Mouse (Mus musculus) embryonic facial prominence, embryonic 11.5 days (tissue): ENCODE measurements around the gene Stk10. TPM values are rescaled to one million over a fixed set of nuclear protein-coding genes. Genes with fewer than 3 reads are reported as not detected.
"Not testable (repeated sequence)": the region's sequence is repeated elsewhere in the genome, so short reads cannot be mapped to it uniquely, and the experiment has no call there.

ENCODE experiments used
- ATAC-seq: fragments of 200-750 bp; cut with Nextera tagmentation; replicated peaks from 2 replicates; pipeline ENCODE4 v1.8.0; 2017; ENCODE audit warnings: low read depth; ENCODE audit not compliant: insufficient number of reproducible peaks, low FRiP score, low TSS enrichment
- DNase-seq: peaks from one replicate; pipeline ENCODE4 v3.0.0-alpha.2; 2015; ENCODE audit warnings: low spot score
- H3K27ac ChIP-seq: fragments of 300-500 bp; sonication (generic); replicated peaks from 2 replicates; pipeline ENCODE4 v1.5.1; 2014; ENCODE audit warnings: mild to moderate bottlenecking, low read depth, low read length, control low read depth
- H3K27me3 ChIP-seq: fragments of 300-500 bp; sonication (generic); 2 replicates; pipeline ENCODE4 v1.6.1; 2014; ENCODE audit warnings: mild to moderate bottlenecking, low read length, moderate library complexity, mixed read lengths; ENCODE audit not compliant: control insufficient read depth, insufficient read depth
- H3K36me3 ChIP-seq: fragments of 300-500 bp; sonication (generic); replicated peaks from 2 replicates; pipeline ENCODE4 v1.6.1; 2014; ENCODE audit warnings: low read depth, mild to moderate bottlenecking, low read length, moderate library complexity, mixed read lengths; ENCODE audit not compliant: control insufficient read depth, insufficient read depth
- H3K4me1 ChIP-seq: fragments of 300-500 bp; sonication (generic); 2 replicates; pipeline ENCODE4 v1.6.1; 2014; ENCODE audit warnings: low read length, mixed read lengths; ENCODE audit not compliant: control insufficient read depth, insufficient read depth
- H3K4me2 ChIP-seq: fragments of 300-500 bp; sonication (generic); 2 replicates; pipeline ENCODE4 v1.6.1; 2014; ENCODE audit warnings: low read depth, mild to moderate bottlenecking, control low read depth, low read length, moderate library complexity
- H3K4me3 ChIP-seq: fragments of 300-500 bp; sonication (generic); 2 replicates; pipeline ENCODE4 v1.5.1; 2014; ENCODE audit warnings: low read depth, low read length, control low read depth
- H3K9ac ChIP-seq: fragments of 300-500 bp; sonication (generic); replicated peaks from 2 replicates; pipeline ENCODE4 v1.6.1; 2014; ENCODE audit warnings: mild to moderate bottlenecking, control low read depth, low read length
- H3K9me3 ChIP-seq: fragments of 300-500 bp; sonication (generic); replicated peaks from 2 replicates; pipeline ENCODE4 v1.6.1; 2016; ENCODE audit warnings: mild to moderate bottlenecking, low read length, inconsistent platforms, mixed read lengths; ENCODE audit not compliant: control insufficient read depth
- WGBS: fragments of 180-500 bp; shearing (Covaris S2); extraction: QIAGEN DNeasy Blood & Tissue Kit; methylation state at CpG from one replicate; pipeline ENCODE4 v1.1.7; 2014; 5-methylcytosine and 5-hydroxymethylcytosine counted together
- polyA plus RNA-seq: library from polyadenylated mRNA; unstranded; fragments of >200 nt; fragmentation: Nextera tagmentation; extraction: Ambion mirVana; gene quantifications from 2 replicates; pipeline ENCODE4 v1.2.1, GENCODE M21; 2014

Gene Stk10
- polyA plus RNA-seq, 1 experiment from 2014 or later = 1.4 TPM

DNA sequence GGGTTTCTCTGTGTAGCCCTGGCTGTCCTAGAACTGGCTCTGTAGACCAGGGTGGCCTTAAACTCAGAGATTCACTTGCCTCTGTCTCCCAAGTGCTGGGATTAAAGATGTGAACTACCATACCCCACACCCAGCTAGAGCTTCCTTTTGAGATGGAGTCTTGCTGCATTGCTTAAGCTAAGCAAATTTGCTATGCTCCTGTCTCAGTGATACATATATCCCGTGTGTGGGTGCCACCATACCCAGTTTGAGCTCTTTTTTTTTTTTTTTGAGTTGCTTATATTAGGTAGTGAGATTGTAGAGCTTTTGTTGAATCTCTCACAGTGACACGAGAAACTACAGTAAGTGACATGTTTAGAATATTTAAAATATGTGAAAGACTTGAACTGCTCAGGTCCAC is 37.8 kb upstream of the Stk10 start:
- Histone ChIP-seq H3K9ac (no peak overlapping the region), H3K4me1 (no peaks in the 10 kb centered on the region), H3K4me2 (no peak overlapping the region), H3K36me3 (no peaks in the 10 kb centered on the region), H3K27ac (no peak overlapping the region), H3K9me3 (no peaks in the 10 kb centered on the region), H3K27me3 (no peaks in the 10 kb centered on the region), H3K4me3 (no peak overlapping the region)
- WGBS = 78% methylated on average over 2 of the region's 2 CpGs
- DNase-seq (no peak), ATAC-seq (no peak)

DNA sequence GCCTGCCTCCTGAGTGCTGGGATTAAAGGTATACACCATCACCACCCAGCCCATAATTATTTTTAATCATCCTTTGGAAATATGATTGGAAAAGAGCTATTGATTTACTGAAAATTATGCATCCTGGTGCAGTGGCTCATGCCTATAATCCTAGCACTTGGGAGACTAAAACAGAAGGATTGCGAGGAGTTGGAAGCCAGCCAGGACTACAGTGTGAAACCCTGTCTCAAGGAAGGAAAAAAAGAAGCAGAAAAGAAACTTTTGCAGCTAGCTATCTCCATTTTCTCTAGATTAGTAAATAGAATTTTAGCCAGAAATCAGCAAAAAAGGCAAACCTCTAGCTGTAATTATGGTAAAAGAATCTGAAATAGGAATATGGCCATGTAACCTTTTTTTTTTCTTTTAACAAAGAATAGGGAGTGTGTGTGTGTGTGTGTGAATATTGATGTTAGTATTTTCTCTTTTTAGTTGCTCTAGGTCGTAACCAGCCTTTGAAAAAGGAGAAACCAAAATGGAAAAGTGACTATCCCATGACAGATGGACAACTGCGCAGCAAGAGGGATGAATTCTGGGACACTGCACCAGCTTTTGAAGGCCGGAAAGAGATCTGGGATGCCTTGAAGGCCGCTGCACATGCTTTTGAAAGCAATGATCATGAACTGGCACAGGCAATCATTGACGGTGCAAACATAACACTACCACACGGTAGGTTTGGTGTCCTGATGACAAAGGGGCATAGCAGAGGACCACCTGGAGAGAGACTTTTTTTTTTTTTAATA is 34.2 kb upstream of the Stk10 start:
- no peaks in the 10 kb centered on the region for H3K36me3 ChIP-seq
- DNase-seq = no peak

DNA sequence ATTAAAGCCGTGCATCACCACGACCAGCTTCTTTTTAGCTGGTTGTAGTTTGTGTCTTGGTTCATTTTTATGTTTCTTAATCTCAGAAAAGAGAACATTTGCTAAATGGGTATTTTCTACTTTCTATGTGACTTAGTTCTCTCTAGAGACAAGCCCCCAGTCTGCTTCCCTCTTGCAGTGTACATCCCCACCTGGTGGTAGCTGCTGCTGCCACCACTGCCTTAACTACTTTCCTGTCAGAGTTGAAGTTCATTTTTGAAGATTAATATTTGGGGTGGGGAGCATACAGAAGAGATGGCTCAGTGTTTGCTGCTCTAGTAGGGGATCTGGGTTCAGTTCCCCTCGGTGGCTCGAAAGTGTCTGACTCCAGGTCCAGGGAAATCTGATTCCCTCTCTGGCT is 33.2 kb upstream of the Stk10 start:
- 94% methylated on average over 4 of the region's 4 CpGs for WGBS
- H3K4me1 ChIP-seq = no peaks in the 10 kb centered on the region
- ATAC-seq = no peak
- no peak overlapping the region for H3K27ac ChIP-seq
- no peak for DNase-seq
- no peaks in the 10 kb centered on the region for H3K9me3 ChIP-seq
- no peak overlapping the region for H3K9ac ChIP-seq
- H3K36me3 ChIP-seq = no peaks in the 10 kb centered on the region
- H3K4me3 ChIP-seq = no peak overlapping the region
- H3K27me3 ChIP-seq = no peaks in the 10 kb centered on the region
- H3K4me2 ChIP-seq = no peak overlapping the region

More for the DNA sequence above, 34.2 kb upstream of the Stk10 start:
- H3K9me3 ChIP-seq = no peaks in the 10 kb centered on the region
- H3K9ac ChIP-seq = no peak overlapping the region
- H3K4me3 ChIP-seq = no peak overlapping the region
- H3K27ac ChIP-seq = no peak overlapping the region
- H3K4me2 ChIP-seq = no peak overlapping the region
- WGBS = 90% methylated on average over 7 of the region's 7 CpGs
- H3K27me3 ChIP-seq = no peaks in the 10 kb centered on the region
- ATAC-seq = no peak
- no peaks in the 10 kb centered on the region for H3K4me1 ChIP-seq

DNA sequence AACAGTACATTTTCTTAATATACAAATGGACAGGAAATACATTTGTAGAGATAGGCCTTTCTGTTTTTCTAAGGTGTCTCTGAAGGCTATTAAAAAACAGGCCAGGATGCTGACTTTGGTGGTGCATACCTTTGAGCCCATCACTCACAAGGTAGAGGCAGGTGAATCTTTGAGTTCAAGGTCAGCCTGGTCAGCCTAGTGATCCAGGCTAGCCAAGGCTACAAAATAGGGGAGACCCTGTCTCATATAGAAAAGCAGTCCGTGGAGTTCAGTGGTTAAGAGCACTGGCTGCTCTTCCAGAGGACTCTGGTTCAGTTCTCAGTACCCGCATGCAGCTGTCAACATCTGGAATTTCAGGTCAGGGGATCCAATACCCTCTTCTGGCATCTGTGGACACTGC is 29.4 kb upstream of the Stk10 start:
- WGBS = 98% methylated on average over 2 of the region's 2 CpGs
- DNase-seq (no peak), ATAC-seq (no peak)
- no peak overlapping the region for H3K27ac ChIP-seq
- H3K4me3 ChIP-seq = no peak overlapping the region
- H3K4me1 ChIP-seq = no peaks in the 10 kb centered on the region
- no peak overlapping the region for H3K9ac ChIP-seq
- H3K36me3 ChIP-seq = no peaks in the 10 kb centered on the region
- no peaks in the 10 kb centered on the region for H3K9me3 ChIP-seq
- no peak overlapping the region for H3K4me2 ChIP-seq
- no peaks in the 10 kb centered on the region for H3K27me3 ChIP-seq

DNA sequence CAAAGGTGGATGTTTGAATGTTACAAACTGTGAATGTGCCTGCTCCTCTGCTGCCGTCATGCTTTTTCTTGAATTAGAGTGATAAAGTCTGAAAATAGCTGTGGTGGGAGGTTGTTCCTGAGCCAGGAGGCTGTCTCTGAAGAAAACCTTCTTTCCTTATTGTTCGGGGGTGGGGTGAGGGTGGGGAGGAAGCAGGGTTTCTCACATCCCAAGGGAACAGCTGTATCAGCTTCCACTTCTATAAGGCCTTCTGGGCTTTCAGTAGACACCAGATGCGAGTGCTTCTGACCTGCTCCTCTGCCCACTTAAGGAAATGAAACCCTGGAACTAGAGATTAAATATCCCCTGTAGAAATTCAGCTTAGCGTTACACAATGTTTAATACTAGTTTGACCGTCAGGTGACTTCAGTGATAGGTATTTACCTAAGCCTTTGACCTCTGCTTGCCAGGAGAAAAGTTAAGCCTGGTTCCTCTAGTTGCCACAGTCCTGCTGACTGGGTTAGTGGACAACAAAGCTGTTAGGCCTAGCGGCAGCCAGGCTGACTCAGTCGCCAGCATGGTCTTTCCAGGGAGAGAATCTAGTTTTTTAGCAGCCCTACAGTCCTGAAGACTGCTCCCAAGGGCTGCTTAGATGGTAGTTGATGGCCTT is 27.9 kb upstream of the Stk10 start:
- DNase-seq (no peak), ATAC-seq (no peak)
- Histone ChIP-seq H3K4me1 (no peaks in the 10 kb centered on the region), H3K9me3 (no peaks in the 10 kb centered on the region), H3K9ac (no peak overlapping the region), H3K4me2 (no peak overlapping the region), H3K27ac (no peak overlapping the region), H3K36me3 (no peaks in the 10 kb centered on the region), H3K4me3 (no peak overlapping the region), H3K27me3 (no peaks in the 10 kb centered on the region)
- 76% methylated on average over 7 of the region's 7 CpGs for WGBS

DNA sequence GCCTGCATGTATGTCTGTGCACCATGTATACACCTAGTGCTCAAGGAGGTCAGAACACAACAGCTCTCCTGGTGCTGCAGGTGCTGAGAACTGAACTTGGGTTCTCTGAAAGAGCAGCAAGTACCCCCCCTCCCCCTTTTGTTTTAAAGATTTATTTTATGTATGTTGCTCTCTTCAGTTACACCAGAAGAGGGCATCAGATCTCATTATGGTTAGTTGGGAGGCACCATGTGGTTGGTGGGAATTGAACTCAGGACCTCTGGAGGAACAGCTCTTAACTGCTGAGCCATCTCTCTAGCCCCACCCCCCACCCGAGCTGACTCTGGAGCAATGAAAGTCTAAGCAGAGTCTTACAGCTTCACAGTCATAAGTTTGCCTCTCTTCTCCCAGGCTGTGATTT is 22.2 kb upstream of the Stk10 start:
- no peak overlapping the region for H3K27ac ChIP-seq
- no peaks in the 10 kb centered on the region for H3K27me3 ChIP-seq
- DNase-seq (no peak), ATAC-seq (no peak)
- no peaks in the 10 kb centered on the region; the same call in 1 of the 2 replicates for H3K36me3 ChIP-seq
- H3K4me1 ChIP-seq = no peaks in the 10 kb centered on the region
- H3K9ac ChIP-seq = no peak overlapping the region
- no peaks in the 10 kb centered on the region for H3K9me3 ChIP-seq
- WGBS = 79% methylated on average over 1 of the region's 1 CpGs
- H3K4me3 ChIP-seq = no peak overlapping the region
- no peak overlapping the region for H3K4me2 ChIP-seq

DNA sequence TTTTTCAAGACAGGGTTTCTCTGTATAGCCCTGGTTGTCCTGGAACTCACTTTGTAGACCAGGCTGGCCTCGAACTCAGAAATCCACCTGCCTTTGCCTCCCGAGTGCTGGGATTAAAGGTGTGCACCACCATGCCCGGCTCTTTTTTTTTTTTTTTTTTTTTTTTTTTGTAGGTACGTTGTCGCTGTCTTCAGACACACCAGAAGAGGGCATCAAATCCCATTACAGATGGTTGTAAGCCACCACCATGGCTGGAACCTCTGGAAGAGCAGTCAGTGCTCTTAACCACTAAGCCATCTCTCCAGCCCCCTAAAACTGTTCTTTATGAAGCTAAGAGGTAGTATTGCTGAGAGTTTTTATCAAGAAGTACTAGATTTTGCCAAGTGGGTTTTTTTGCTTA is 18.3 kb upstream of the Stk10 start:
- H3K27ac ChIP-seq, DNase-seq, H3K27me3 ChIP-seq, H3K4me3 ChIP-seq, H3K4me1 ChIP-seq, H3K4me2 ChIP-seq, H3K9ac ChIP-seq, H3K36me3 ChIP-seq, H3K9me3 ChIP-seq, ATAC-seq: not testable (repeated sequence)
- WGBS = 93% methylated on average over 4 of the region's 5 CpGs

DNA sequence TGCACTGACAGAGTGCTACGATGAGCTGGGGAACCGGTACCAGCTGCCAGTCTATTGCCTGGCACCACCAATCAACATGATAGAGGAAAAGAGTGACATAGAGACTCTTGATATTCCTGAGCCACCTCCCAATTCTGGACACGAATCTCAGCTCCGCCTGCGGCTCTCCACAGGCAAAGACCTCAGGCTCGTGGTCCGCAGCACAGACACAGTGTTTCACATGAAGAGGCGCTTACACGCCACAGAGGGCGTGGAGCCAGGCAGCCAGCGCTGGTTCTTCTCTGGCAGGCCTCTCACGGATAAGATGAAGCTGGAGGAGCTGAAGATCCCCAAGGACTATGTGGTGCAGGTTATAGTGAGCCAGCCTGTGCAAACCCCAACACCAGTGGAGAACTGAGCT is 17.0 kb upstream of the Stk10 start:
- DNase-seq = no peak
- Histone ChIP-seq H3K27me3 (no peaks in the 10 kb centered on the region), H3K4me1 (no peaks in the 10 kb centered on the region), H3K27ac (no peak overlapping the region), H3K9ac (no peak overlapping the region), H3K4me2 (no peak overlapping the region), H3K36me3 (no peaks in the 10 kb centered on the region; the same call in none of the 2 replicates), H3K4me3 (no peak overlapping the region), H3K9me3 (no peaks in the 10 kb centered on the region)
- WGBS = 94% methylated on average over 12 of the region's 12 CpGs
- no peak for ATAC-seq
